Mouse (Mus musculus) thymus, adult 2 months (tissue): Measurements from ENCODE around the gene Hinfp. TPM values are rescaled to one million over a fixed set of nuclear protein-coding genes. Genes with fewer than 3 reads are reported as not detected.
A peak's percentile ranks its signal among the peaks of the same experiment; 100 is the strongest.

Source experiments
- DNase-seq: peaks from one replicate; pipeline ENCODE4 v3.0.0; 2021
- H3K27ac ChIP-seq: fragments of 200-500 bp; 2 replicates; pipeline ENCODE4 v1.5.1; 2012; ENCODE audit warnings: low read length, control low read depth; ENCODE audit not compliant: control insufficient read depth, insufficient read depth
- H3K27me3 ChIP-seq: fragments of 200-500 bp; 2 replicates; pipeline ENCODE4 v1.6.1; 2012; ENCODE audit warnings: mild to moderate bottlenecking, low read length, moderate library complexity, mixed read lengths; ENCODE audit not compliant: control insufficient read depth, insufficient read depth
- H3K36me3 ChIP-seq: fragments of 200-500 bp; 2 replicates; pipeline ENCODE4 v1.6.1; 2012; ENCODE audit warnings: mild to moderate bottlenecking, low read length, moderate library complexity; ENCODE audit not compliant: control insufficient read depth, insufficient read depth
- H3K4me1 ChIP-seq: fragments of 200-500 bp; replicated peaks from 2 replicates; pipeline ENCODE4 v1.6.1; 2012; ENCODE audit warnings: low read length; ENCODE audit not compliant: control insufficient read depth, insufficient read depth
- H3K4me3 ChIP-seq: fragments of 200-500 bp; 2 replicates; pipeline ENCODE4 v1.5.1; 2012; ENCODE audit warnings: mild to moderate bottlenecking, low read length, control low read depth, moderate library complexity; ENCODE audit not compliant: control insufficient read depth, insufficient read depth
- CTCF ChIP-seq: fragments of 200-500 bp; IDR thresholded peaks from 2 replicates; pipeline ENCODE4 v1.5.1; 2012; ENCODE audit warnings: mild to moderate bottlenecking, control low read depth, low read length, moderate library complexity, borderline replicate concordance; ENCODE audit not compliant: control insufficient read depth, poor library complexity, insufficient read depth; ENCODE audit errors: extremely low read depth
- POLR2A ChIP-seq: fragments of 200-500 bp; IDR thresholded peaks from 2 replicates; pipeline ENCODE4 v1.6.1; 2012; ENCODE audit warnings: mild to moderate bottlenecking, low read length, control low read depth, moderate library complexity; ENCODE audit not compliant: control insufficient read depth, poor library complexity, insufficient read depth; ENCODE audit errors: extremely low read depth
- WGBS: fragments of 180-500 bp; shearing (Covaris S2); methylation state at CpG from one replicate; pipeline ENCODE4 v1.1.7; 2018; 5-methylcytosine and 5-hydroxymethylcytosine counted together
- polyA plus RNA-seq: library from polyadenylated mRNA; depleted of rRNA; stranded (reverse); fragments of >200 nt; gene quantifications from 2 replicates; pipeline ENCODE4 v1.2.3, GENCODE M21; 2012; rRNA removed

Hinfp gene
- polyA plus RNA-seq = 71.1 and 71.9 TPM in 2 replicates

- Histone ChIP-seq H3K27me3 (no peaks in the 10 kb centered on the region), H3K4me3 (peak within 1 kb of the TSS; percentile 71), H3K36me3 (peaks cover 16% of the 10 kb centered on the region), H3K4me1 (peaks cover 17% of the 10 kb centered on the region), H3K27ac (peak within 1 kb of the TSS; percentile 70)
- under 1% methylated on average over 54 of the region's 54 CpGs for WGBS
- TF ChIP-seq POLR2A = peak; percentile 75
- TF ChIP-seq CTCF = peak; percentile 69; the same call in 1 of the 2 replicates
- peak; percentile 96 for DNase-seq
Measured at GRCm38 (mm10) chr9:44305466-44306079, at the start of gene Hinfp. TSS of gene Hinfp (minus strand) at chr9:44305671.

GRCm38 (mm10) chr9:44353142-44353541 lies 47.7 kb upstream of the Hinfp start:
- Histone ChIP-seq H3K27me3 (no peaks in the 10 kb centered on the region), H3K4me3 (no peak overlapping the region), H3K36me3 (peaks cover 87% of the 10 kb centered on the region), H3K4me1 (peaks cover 3% of the 10 kb centered on the region), H3K27ac (no peak overlapping the region)
- TF ChIP-seq CTCF = no peak
- TF ChIP-seq POLR2A = no peak
- no peak for DNase-seq
- WGBS = 95% methylated on average over 6 of the region's 6 CpGs

GRCm38 (mm10) chr9:44352337-44352736 lies 46.9 kb upstream of the Hinfp start:
- no peak for DNase-seq
- peaks cover 86% of the 10 kb centered on the region for H3K36me3 ChIP-seq
- no peak for TF ChIP-seq CTCF
- TF ChIP-seq POLR2A = no peak
- no peak overlapping the region for H3K27ac ChIP-seq
- peaks cover 3% of the 10 kb centered on the region for H3K4me1 ChIP-seq
- no peaks in the 10 kb centered on the region for H3K27me3 ChIP-seq
- H3K4me3 ChIP-seq = no peak overlapping the region
- 98% methylated on average over 10 of the region's 10 CpGs for WGBS

- DNase-seq = no peak
- H3K4me3 ChIP-seq = no peak overlapping the region
- H3K27ac ChIP-seq = no peak overlapping the region
- no peaks in the 10 kb centered on the region for H3K27me3 ChIP-seq
- WGBS = 98% methylated on average over 4 of the region's 4 CpGs
- no peaks in the 10 kb centered on the region for H3K4me1 ChIP-seq
- no peak for TF ChIP-seq CTCF
- no peak for TF ChIP-seq POLR2A
- H3K36me3 ChIP-seq = peaks cover 79% of the 10 kb centered on the region
Measured at GRCm38 (mm10) chr9:44351396-44351795, 45.9 kb upstream of the Hinfp start.

- DNase-seq = no peak
- Histone ChIP-seq H3K4me1 (peaks cover under 1% of the 10 kb centered on the region), H3K4me3 (no peak overlapping the region), H3K36me3 (peaks cover 50% of the 10 kb centered on the region), H3K27ac (no peak overlapping the region), H3K27me3 (no peaks in the 10 kb centered on the region)
- 98% methylated on average over 4 of the region's 4 CpGs for WGBS
- TF ChIP-seq POLR2A = no peak
- TF ChIP-seq CTCF = no peak
Measured at GRCm38 (mm10) chr9:44348546-44348945, 43.1 kb upstream of the Hinfp start.

- Histone ChIP-seq H3K27me3 (no peaks in the 10 kb centered on the region), H3K27ac (no peak overlapping the region), H3K36me3 (peaks cover 41% of the 10 kb centered on the region), H3K4me3 (no peak overlapping the region), H3K4me1 (peaks cover 5% of the 10 kb centered on the region)
- TF ChIP-seq CTCF (no peak), POLR2A (no peak)
- WGBS = 84% methylated on average over 4 of the region's 4 CpGs
- DNase-seq = no peak
Measured at GRCm38 (mm10) chr9:44347621-44348020, 42.1 kb upstream of the Hinfp start.
